Mouse (Mus musculus): Measurements from ENCODE around the gene Zkscan16. TPM values are rescaled to one million over a fixed set of nuclear protein-coding genes. Genes with fewer than 3 reads are reported as not detected.
A peak's percentile ranks its signal among the peaks of the same experiment; 100 is the strongest.

The Zkscan16 gene
- polyA plus RNA-seq, 1 experiment, result 0.04 TPM

- 96% methylated on average over 6 of the region's 6 CpGs for WGBS
- no peaks in the 10 kb centered on the region for H3K27me3 ChIP-seq (ENCODE audit: control insufficient read depth, insufficient read depth, low read length)
- DNase-seq, result no peak
- H3K27ac ChIP-seq (ENCODE audit: control insufficient read depth, insufficient read depth, low read length), result no peak overlapping the region
- H3K4me1 ChIP-seq (replicated peaks; ENCODE audit: control insufficient read depth, insufficient read depth, low read length), result peaks cover 5% of the 10 kb centered on the region; the same call in 1 of the 2 replicates
- TF ChIP-seq CTCF (IDR thresholded peaks at IDR 0.05; ENCODE audit: borderline replicate concordance, control insufficient read depth, extremely low read depth, insufficient read depth, low read length, poor library complexity) (no peak), POLR2A (IDR thresholded peaks at IDR 0.05; ENCODE audit: control insufficient read depth, extremely low read depth, insufficient read depth, low read length, poor library complexity) (no peak)
- H3K4me3 ChIP-seq (ENCODE audit: control insufficient read depth, insufficient read depth, low read length), result no peak overlapping the region
- no peaks in the 10 kb centered on the region for H3K36me3 ChIP-seq (ENCODE audit: control insufficient read depth, insufficient read depth, low read length)
Measured at GRCm38 (mm10) chr4:58981421-58981820, 38.0 kb downstream of the Zkscan16 start.

- no peaks in the 10 kb centered on the region for H3K36me3 ChIP-seq (ENCODE audit: control insufficient read depth, insufficient read depth, low read length)
- H3K27ac ChIP-seq (ENCODE audit: control insufficient read depth, insufficient read depth, low read length), result no peak overlapping the region
- H3K4me3 ChIP-seq (ENCODE audit: control insufficient read depth, insufficient read depth, low read length), result no peak overlapping the region
- no peaks in the 10 kb centered on the region for H3K27me3 ChIP-seq (ENCODE audit: control insufficient read depth, insufficient read depth, low read length)
- 97% methylated on average over 8 of the region's 8 CpGs for WGBS
- TF ChIP-seq POLR2A (IDR thresholded peaks at IDR 0.05; ENCODE audit: control insufficient read depth, extremely low read depth, insufficient read depth, low read length, poor library complexity) (no peak), CTCF (IDR thresholded peaks at IDR 0.05; ENCODE audit: borderline replicate concordance, control insufficient read depth, extremely low read depth, insufficient read depth, low read length, poor library complexity) (no peak)
- no peak for DNase-seq
- H3K4me1 ChIP-seq (replicated peaks; ENCODE audit: control insufficient read depth, insufficient read depth, low read length), result peaks cover 6% of the 10 kb centered on the region
Measured at GRCm38 (mm10) chr4:58982806-58983205, 39.4 kb downstream of the Zkscan16 start.

DNA sequence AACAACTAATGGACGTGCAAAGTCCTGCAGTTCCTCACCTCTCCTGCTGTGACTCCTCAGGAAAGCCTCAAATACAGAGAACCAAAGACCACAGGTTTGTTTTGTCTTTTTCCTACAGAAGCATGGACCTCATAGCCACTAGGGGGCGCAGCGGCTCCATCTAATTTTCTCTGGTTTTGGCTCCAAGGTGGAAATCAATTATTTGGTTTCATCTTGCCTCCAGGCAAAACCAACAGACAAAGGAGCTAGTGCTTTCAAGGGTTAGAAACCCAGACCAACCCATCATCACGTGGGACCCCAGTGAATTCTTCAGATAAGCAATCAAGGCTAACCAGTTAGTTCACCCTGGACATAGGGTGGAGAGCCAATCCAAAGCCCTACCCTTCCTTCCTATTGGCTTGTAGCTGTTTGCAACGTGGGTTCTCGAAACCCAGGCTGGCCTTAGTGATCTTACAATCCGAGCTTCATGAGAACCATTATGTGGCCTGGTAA lies 41.8 kb downstream of the Zkscan16 start:
- 15% methylated on average over 7 of the region's 7 CpGs for WGBS

GRCm38 (mm10) chr4:58986540-58987190 lies 43.2 kb downstream of the Zkscan16 start, which contains the start of gene Ptgr1:
Gene Ptgr1, minus strand, starts transcription at chr4:58987119.
- peaks cover 6% of the 10 kb centered on the region for H3K4me1 ChIP-seq (replicated peaks; ENCODE audit: control insufficient read depth, insufficient read depth, low read length)
- 3% methylated on average over 28 of the region's 28 CpGs for WGBS
- 0 out of 2 replicates have a peak, but pooled peaks have one; percentile 28 for TF ChIP-seq POLR2A (IDR thresholded peaks at IDR 0.05; ENCODE audit: control insufficient read depth, extremely low read depth, insufficient read depth, low read length, poor library complexity)
- no peak for TF ChIP-seq CTCF (IDR thresholded peaks at IDR 0.05; ENCODE audit: borderline replicate concordance, control insufficient read depth, extremely low read depth, insufficient read depth, low read length, poor library complexity)

More for the DNA sequence above, 41.8 kb downstream of the Zkscan16 start:
- TF ChIP-seq CTCF (IDR thresholded peaks at IDR 0.05; ENCODE audit: borderline replicate concordance, control insufficient read depth, extremely low read depth, insufficient read depth, low read length, poor library complexity) (no peak), POLR2A (IDR thresholded peaks at IDR 0.05; ENCODE audit: control insufficient read depth, extremely low read depth, insufficient read depth, low read length, poor library complexity) (no peak)
- H3K36me3 ChIP-seq (ENCODE audit: control insufficient read depth, insufficient read depth, low read length), result no peaks in the 10 kb centered on the region
- no peaks in the 10 kb centered on the region for H3K27me3 ChIP-seq (ENCODE audit: control insufficient read depth, insufficient read depth, low read length)
- H3K27ac ChIP-seq (ENCODE audit: control insufficient read depth, insufficient read depth, low read length), result no peak overlapping the region
- peak; percentile 84 for DNase-seq
- H3K4me3 ChIP-seq (ENCODE audit: control insufficient read depth, insufficient read depth, low read length), result no peak overlapping the region
- peaks cover 6% of the 10 kb centered on the region for H3K4me1 ChIP-seq (replicated peaks; ENCODE audit: control insufficient read depth, insufficient read depth, low read length)

DNA sequence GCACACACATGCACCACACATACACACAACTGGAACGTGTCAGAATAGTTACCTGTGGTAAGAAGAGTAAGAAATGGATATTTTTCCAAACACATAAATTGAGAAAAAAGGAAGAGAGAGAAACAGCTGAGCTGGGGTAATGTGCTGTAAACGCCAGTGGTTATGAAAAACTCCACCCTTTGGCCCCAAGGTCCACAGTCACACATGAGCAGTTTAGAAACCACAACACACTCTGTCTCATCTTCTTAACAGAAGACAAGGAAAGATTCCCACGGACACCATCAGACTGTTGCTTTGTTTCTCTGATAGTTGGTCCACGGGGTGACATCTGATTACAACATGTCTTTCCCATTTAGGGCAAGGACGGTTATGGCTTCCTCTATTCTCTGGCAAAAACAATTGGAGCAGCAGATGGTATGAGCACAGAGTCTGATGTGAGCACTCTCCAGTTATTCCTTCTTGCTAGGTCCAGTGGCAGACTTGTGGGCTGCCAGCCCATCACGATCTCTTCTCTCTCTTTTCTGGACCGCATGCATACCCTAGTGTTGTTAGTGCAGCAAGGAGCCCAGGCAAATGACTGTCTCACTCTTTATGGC lies 46.0 kb downstream of the Zkscan16 start:
- H3K4me1 ChIP-seq (replicated peaks; ENCODE audit: control insufficient read depth, insufficient read depth, low read length), result peaks cover 6% of the 10 kb centered on the region
- no peaks in the 10 kb centered on the region for H3K27me3 ChIP-seq (ENCODE audit: control insufficient read depth, insufficient read depth, low read length)
- no peaks in the 10 kb centered on the region for H3K36me3 ChIP-seq (ENCODE audit: control insufficient read depth, insufficient read depth, low read length)
- no peak for DNase-seq
- H3K4me3 ChIP-seq (ENCODE audit: control insufficient read depth, insufficient read depth, low read length), result no peak overlapping the region
- 50% methylated on average over 7 of the region's 7 CpGs for WGBS
- TF ChIP-seq CTCF (IDR thresholded peaks at IDR 0.05; ENCODE audit: borderline replicate concordance, control insufficient read depth, extremely low read depth, insufficient read depth, low read length, poor library complexity) (no peak), POLR2A (IDR thresholded peaks at IDR 0.05; ENCODE audit: control insufficient read depth, extremely low read depth, insufficient read depth, low read length, poor library complexity) (no peak)
- H3K27ac ChIP-seq (ENCODE audit: control insufficient read depth, insufficient read depth, low read length), result no peak overlapping the region

More at GRCm38 (mm10) chr4:58986540-58987190, 43.2 kb downstream of the Zkscan16 start, which contains the start of gene Ptgr1:
- no peaks in the 10 kb centered on the region for H3K36me3 ChIP-seq (ENCODE audit: control insufficient read depth, insufficient read depth, low read length)
- no peak within 1 kb of the TSS for H3K27ac ChIP-seq (ENCODE audit: control insufficient read depth, insufficient read depth, low read length)
- no peaks in the 10 kb centered on the region for H3K27me3 ChIP-seq (ENCODE audit: control insufficient read depth, insufficient read depth, low read length)
- DNase-seq, result peak; percentile 85
- H3K4me3 ChIP-seq (ENCODE audit: control insufficient read depth, insufficient read depth, low read length), result peak within 1 kb of the TSS; percentile 99

- no peak for DNase-seq
- Histone ChIP-seq H3K4me1 (replicated peaks; ENCODE audit: control insufficient read depth, insufficient read depth, low read length) (peaks cover 6% of the 10 kb centered on the region), H3K4me3 (ENCODE audit: control insufficient read depth, insufficient read depth, low read length) (no peak overlapping the region), H3K27me3 (ENCODE audit: control insufficient read depth, insufficient read depth, low read length) (no peaks in the 10 kb centered on the region), H3K36me3 (ENCODE audit: control insufficient read depth, insufficient read depth, low read length) (no peaks in the 10 kb centered on the region), H3K27ac (ENCODE audit: control insufficient read depth, insufficient read depth, low read length) (no peak overlapping the region)
- TF ChIP-seq CTCF (IDR thresholded peaks at IDR 0.05; ENCODE audit: borderline replicate concordance, control insufficient read depth, extremely low read depth, insufficient read depth, low read length, poor library complexity) (no peak), POLR2A (IDR thresholded peaks at IDR 0.05; ENCODE audit: control insufficient read depth, extremely low read depth, insufficient read depth, low read length, poor library complexity) (no peak)
- WGBS, result 91% methylated on average over 17 of the region's 17 CpGs
Measured at GRCm38 (mm10) chr4:58990609-58991434, 47.4 kb downstream of the Zkscan16 start.
